Mouse (Mus musculus) cerebellum, adult 2 months (tissue): Measurements from ENCODE around the gene Dnajb2. TPM values are rescaled to one million over a fixed set of nuclear protein-coding genes. Genes with fewer than 3 reads are reported as not detected.
A peak's percentile ranks its signal among the peaks of the same experiment; 100 is the strongest.

Experiments
- DNase-seq, 2 experiments: peaks; one replicate each; pipeline ENCODE4 v3.0.0; 2021
- H3K27ac ChIP-seq: fragments of 200-500 bp; 2 replicates; pipeline ENCODE4 v1.5.1; 2012; ENCODE audit warnings: low read length, control low read depth, inconsistent platforms; ENCODE audit not compliant: insufficient read depth
- H3K27me3 ChIP-seq: fragments of 200-500 bp; 2 replicates; pipeline ENCODE4 v1.6.1; 2012; ENCODE audit warnings: inconsistent platforms, mild to moderate bottlenecking, low read length, moderate library complexity; ENCODE audit not compliant: control insufficient read depth, insufficient read depth
- H3K4me1 ChIP-seq: fragments of 200-500 bp; 2 replicates; pipeline ENCODE4 v1.6.1; 2011; ENCODE audit warnings: low read length; ENCODE audit not compliant: control insufficient read depth, insufficient read depth
- H3K4me3 ChIP-seq: fragments of 200-500 bp; replicated peaks from 2 replicates; pipeline ENCODE3; 2011; ENCODE audit warnings: mild to moderate bottlenecking, low read depth, low read length, control low read depth; ENCODE audit not compliant: insufficient read depth
- CTCF ChIP-seq: fragments of 200-500 bp; IDR thresholded peaks from 2 replicates; pipeline ENCODE4 v1.5.1; 2011; ENCODE audit warnings: low read depth, mild to moderate bottlenecking, control low read depth, low read length, moderate library complexity, borderline replicate concordance; ENCODE audit not compliant: insufficient read depth
- POLR2A ChIP-seq: fragments of 200-500 bp; IDR thresholded peaks from 2 replicates; pipeline ENCODE4 v1.6.1; 2011; ENCODE audit warnings: low read length, control low read depth, borderline replicate concordance; ENCODE audit not compliant: insufficient read depth
- WGBS: fragments of 180-500 bp; shearing (Covaris S2); methylation state at CpG from one replicate; pipeline ENCODE4 v1.1.7; 2018; 5-methylcytosine and 5-hydroxymethylcytosine counted together
- polyA plus RNA-seq: library from polyadenylated mRNA; depleted of rRNA; stranded (reverse); fragments of >200 nt; gene quantifications from 2 replicates; pipeline ENCODE4 v1.2.3, GENCODE M21; 2012; rRNA removed

Dnajb2 gene
- polyA plus RNA-seq, result 139 and 153 TPM in 2 replicates

DNA sequence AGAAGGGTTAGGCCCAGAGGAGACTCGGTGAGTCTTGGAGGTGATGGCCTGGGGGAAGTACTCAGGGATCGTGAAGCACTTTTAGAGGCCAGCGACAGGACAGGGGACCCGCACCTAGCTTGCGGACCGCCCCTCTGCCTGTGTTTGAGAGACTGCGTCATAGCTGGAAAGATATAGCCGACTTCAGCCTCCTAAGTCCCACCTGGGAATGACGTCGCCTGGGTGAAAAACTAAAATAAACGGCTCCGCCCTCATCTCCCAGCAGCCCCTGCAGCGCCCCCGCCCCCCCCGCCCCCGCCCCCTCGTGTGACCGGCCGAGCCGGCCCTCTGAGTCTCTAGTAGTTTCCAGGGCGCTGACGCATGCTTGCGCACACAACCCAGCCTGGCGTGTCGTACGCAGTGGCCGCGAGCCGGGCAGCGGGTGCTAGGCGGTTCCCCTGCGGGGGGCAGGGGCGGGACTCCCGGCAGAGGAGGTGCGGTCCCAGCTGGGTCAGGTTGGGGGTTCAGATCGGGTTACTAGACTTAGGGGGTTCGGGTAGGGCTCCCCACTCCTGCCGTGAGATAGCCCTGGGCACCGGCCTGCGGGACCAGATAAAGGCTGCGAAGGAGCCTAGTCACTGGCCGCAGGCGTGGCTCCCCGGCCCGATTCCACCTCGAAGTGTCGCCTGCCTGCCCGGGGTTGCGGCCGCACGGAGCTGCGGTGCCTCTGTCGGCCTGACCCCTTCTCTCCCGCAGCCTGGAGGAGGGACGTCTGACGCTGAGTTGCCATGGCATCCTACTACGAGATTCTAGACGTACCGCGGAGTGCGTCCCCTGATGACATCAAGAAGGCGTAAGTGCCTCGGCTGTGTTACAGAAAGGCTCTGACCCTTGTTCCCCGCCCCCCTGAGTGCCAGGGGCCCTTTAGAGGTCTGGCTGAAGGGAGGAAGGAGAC is at the start of gene Dnajb2:
TSS of gene Dnajb2 (plus strand) at position 290 of the 934 bp plus-strand sequence.
- H3K27me3 ChIP-seq, result no peaks in the 10 kb centered on the region
- H3K4me3 ChIP-seq, result peak within 1 kb of the TSS; percentile 90
- H3K4me1 ChIP-seq, result peaks cover 29% of the 10 kb centered on the region
- WGBS, result under 1% methylated on average over 64 of the region's 64 CpGs
- no peak for TF ChIP-seq CTCF
- TF ChIP-seq POLR2A, result peak; percentile 93
- peak; percentile 93 to 95 for DNase-seq
- H3K27ac ChIP-seq, result peak within 1 kb of the TSS; percentile 100

DNA sequence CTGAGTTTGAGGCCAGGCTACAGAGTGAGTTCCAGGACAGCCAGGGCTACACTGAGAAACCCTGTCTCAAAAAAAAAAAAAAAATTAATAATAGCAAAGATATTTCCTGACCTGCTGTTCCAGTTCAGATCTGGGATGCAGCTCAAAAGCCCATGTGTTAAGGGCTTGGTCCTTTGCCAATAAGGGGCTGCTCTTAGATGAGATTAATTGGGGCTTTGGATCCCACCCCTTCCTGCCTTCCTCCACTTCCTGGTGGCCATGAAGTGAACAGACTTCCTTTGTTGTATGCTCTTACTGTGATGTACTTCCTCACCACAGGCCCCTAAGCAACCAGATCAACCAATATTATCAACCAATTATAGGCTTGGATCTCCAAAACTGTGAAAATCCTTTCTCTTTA is 49.1 kb upstream of the Dnajb2 start:
- no peak for DNase-seq
- H3K27me3 ChIP-seq, result no peaks in the 10 kb centered on the region
- no peak overlapping the region for H3K4me3 ChIP-seq
- TF ChIP-seq CTCF (no peak), POLR2A (no peak)
- H3K4me1 ChIP-seq, result peaks cover 20% of the 10 kb centered on the region
- no peak overlapping the region for H3K27ac ChIP-seq

DNA sequence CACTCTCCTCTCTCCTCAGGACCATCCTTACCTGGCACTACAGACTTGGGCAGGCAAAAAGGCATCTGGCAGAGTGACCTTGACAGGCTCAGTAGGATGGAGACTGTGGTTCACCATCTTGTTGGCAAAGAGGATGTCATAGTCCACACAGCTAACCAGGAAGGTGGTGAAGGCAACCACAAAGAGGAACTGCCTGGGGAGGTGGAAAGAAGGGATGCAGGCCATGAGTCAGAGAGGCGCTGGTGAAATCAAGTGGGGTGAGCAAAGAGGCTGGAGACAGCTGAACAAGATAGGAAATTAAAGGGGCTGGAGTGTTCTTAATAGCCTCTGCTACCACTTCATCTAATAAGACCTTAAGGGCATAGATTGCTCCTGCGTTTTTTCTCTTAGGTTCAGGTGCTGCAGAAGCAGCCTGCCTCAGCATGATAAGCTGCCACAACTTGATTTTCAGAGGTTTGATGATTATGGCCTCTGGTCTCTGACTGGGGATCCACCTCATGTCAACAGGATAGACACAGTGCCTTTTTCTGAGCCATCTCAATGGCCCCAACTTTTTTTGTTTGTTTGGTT is 48.2 kb upstream of the Dnajb2 start:
- H3K27ac ChIP-seq, result no peak overlapping the region
- no peaks in the 10 kb centered on the region for H3K27me3 ChIP-seq
- 83% methylated on average over 2 of the region's 2 CpGs for WGBS
- no peak for DNase-seq
- no peak overlapping the region for H3K4me3 ChIP-seq
- H3K4me1 ChIP-seq, result peaks cover 20% of the 10 kb centered on the region
- TF ChIP-seq CTCF, result no peak
- no peak for TF ChIP-seq POLR2A

DNA sequence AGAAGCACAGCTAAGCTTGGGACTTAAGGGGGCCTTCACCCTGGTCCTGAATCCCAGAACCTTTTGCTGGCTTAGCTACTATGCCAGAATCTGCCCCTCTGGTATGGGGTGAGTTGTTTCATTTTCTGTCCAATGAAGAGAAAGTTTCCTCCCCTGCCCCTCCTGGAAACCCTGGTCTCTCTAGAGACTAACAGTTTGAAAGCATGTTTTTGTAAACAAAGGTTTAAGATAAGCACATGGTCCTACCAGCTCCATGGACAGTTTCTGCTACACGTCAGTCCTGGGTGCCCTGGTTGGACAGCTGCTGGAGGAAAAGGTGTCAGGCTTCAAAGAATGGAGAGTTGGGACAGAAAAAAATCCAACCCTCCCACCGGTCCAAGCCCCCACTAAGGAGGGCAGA is 45.6 kb upstream of the Dnajb2 start:
- Histone ChIP-seq H3K4me1 (peaks cover 11% of the 10 kb centered on the region), H3K27me3 (no peaks in the 10 kb centered on the region), H3K4me3 (peak overlapping the region; percentile 82), H3K27ac (no peak overlapping the region)
- WGBS, result 27% methylated on average over 2 of the region's 2 CpGs
- DNase-seq, result no peak
- no peak for TF ChIP-seq POLR2A
- TF ChIP-seq CTCF, result no peak

DNA sequence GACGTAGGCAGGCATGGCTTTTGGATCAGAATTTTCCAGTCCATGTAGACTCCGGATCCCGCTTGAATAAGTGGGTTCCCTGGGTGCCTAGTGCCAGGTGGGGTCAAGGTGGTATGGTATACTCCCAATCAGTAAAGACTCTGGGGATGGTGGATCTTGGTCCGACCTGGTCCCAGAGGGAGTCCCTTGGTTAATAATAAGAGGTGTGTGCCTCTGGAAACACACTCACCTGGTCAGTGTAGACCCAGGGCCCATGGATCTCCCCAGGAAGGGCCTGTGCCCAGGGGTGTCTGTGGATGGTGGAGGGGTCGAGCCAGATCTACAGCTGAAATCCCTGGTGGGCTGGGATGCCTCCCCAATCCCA is 45.0 kb upstream of the Dnajb2 start:
- WGBS, result 18% methylated on average over 5 of the region's 5 CpGs

GRCm38 (mm10) chr1:75191622-75192402 is 44.4 kb upstream of the Dnajb2 start, which contains the start of the genes Ankzf1 and Atg9a:
Gene Ankzf1, plus strand, starts transcription at chr1:75192151.
Gene Atg9a, minus strand, starts transcription at chr1:75192196.
- Histone ChIP-seq H3K4me1 (peaks cover 5% of the 10 kb centered on the region), H3K4me3 (peak within 1 kb of the TSS; percentile 82), H3K27me3 (no peaks in the 10 kb centered on the region), H3K27ac (peak within 1 kb of the TSS; percentile 74)
- DNase-seq, result peak; percentile 95 to 99
- TF ChIP-seq CTCF (no peak), POLR2A (peak; percentile 88)
- 2% methylated on average over 56 of the region's 56 CpGs for WGBS

More for the DNA sequence above, 45.0 kb upstream of the Dnajb2 start:
- Histone ChIP-seq H3K4me3 (peak overlapping the region; percentile 82), H3K27ac (peak overlapping the region; percentile 74), H3K4me1 (peaks cover 5% of the 10 kb centered on the region), H3K27me3 (no peaks in the 10 kb centered on the region)
- TF ChIP-seq POLR2A (no peak), CTCF (no peak)
- no peak for DNase-seq

DNA sequence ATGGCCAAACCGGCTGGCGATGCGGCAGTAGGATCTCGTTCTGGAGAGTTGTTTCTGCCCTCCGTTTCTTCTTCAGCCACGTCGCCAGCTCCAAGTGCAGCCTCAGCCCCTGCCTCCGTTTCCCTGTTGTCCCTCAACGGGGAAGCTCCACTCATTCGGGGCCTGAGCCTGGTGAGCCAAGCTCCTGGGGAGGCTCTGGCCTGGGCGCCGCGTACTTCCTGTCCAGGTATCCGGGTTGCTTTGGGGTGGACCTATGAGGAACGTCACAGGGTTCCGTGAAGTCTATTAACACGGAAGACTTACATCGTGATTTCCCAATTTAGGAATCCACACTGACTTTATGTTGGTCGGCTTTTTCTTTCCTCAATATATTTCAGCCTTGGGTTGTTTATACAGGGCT is 43.8 kb upstream of the Dnajb2 start:
- DNase-seq, result peak in 1 of 2 experiments; percentile 50

More for the DNA sequence above, 43.8 kb upstream of the Dnajb2 start:
- under 1% methylated on average over 19 of the region's 19 CpGs for WGBS
- H3K4me1 ChIP-seq, result peaks cover 5% of the 10 kb centered on the region
- TF ChIP-seq CTCF (no peak), POLR2A (no peak)
- peak overlapping the region; percentile 6 for H3K27ac ChIP-seq
- no peaks in the 10 kb centered on the region for H3K27me3 ChIP-seq
- peak overlapping the region; percentile 82 for H3K4me3 ChIP-seq
